Mouse (Mus musculus) erythroblast, embryonic 14.5 days (primary cell): ENCODE data around the gene Rdh16.
"Not testable (repeated sequence)": the region's sequence is repeated elsewhere in the genome, so short reads cannot be mapped to it uniquely, and the experiment has no call there.

Experiments used
- GATA1 ChIP-seq: IDR thresholded peaks from 2 replicates; pipeline ENCODE4 v1.6.1; 2012; ENCODE audit warnings: low read length, inconsistent platforms, mixed read lengths
- TAL1 ChIP-seq: IDR thresholded peaks from 3 replicates; pipeline ENCODE4 v1.6.1; 2012; ENCODE audit warnings: low read length, inconsistent platforms, mixed read lengths

- TF ChIP-seq GATA1, TAL1: not testable (repeated sequence)
These were observed 20.9 kb downstream of the Rdh16 start for GRCm38 (mm10) chr10:127821806-127822205.
